Mouse (Mus musculus): Measurements from ENCODE around the gene Kri1. TPM values are rescaled to one million over a fixed set of nuclear protein-coding genes. Genes with fewer than 3 reads are reported as not detected.

The Kri1 gene
- total RNA-seq, 2 experiments from 2014 or later = 39.7 to 46.9 TPM

Other genes with a start within 250 kb of the Kri1 start
- gene Zglp1, start 220.9 kb downstream of the Kri1 start, total RNA-seq (2021) = not detected
- 1 to 10 TPM; 1.6 to 2.9 TPM for gene Gm49373, start 214.9 kb downstream of the Kri1 start, total RNA-seq (2021)
- 10 to 100 TPM; 54.0 to 65.5 TPM for gene Fdx1l, start 214.4 kb downstream of the Kri1 start, total RNA-seq (2021)
- gene Gm38431, start 196.0 kb downstream of the Kri1 start, total RNA-seq (2021) = 1 to 10 TPM; 2.2 to 2.7 TPM
- 10 to 100 TPM; 32.9 TPM for gene Raver1, start 196.0 kb downstream of the Kri1 start, total RNA-seq (2021)
- 10 to 100 TPM; 13.5 to 15.3 TPM for gene Tyk2, start 156.7 kb downstream of the Kri1 start, total RNA-seq (2021)
- gene Cdc37, start 138.0 kb downstream of the Kri1 start, total RNA-seq (2021) = 100 to 1,000 TPM; 163 TPM
- gene Pde4a, start 122.3 kb downstream of the Kri1 start, total RNA-seq (2021) = 10 to 100 TPM; 83.4 to 86.6 TPM
- gene Keap1, start 48.6 kb downstream of the Kri1 start, total RNA-seq (2021) = 10 to 100 TPM; 58.3 to 61.5 TPM
- gene S1pr5, start 39.5 kb downstream of the Kri1 start, total RNA-seq (2021) = 10 to 100 TPM; 13.5 to 14.5 TPM
- 10 to 100 TPM; 43.6 to 50.9 TPM for gene Atg4d, start 22.7 kb downstream of the Kri1 start, total RNA-seq (2021)
- gene Cdkn2d, start 3.4 kb upstream of the Kri1 start, total RNA-seq (2021) = 10 to 100 TPM; 53.7 to 56.7 TPM
- gene Ap1m2, start 24.4 kb upstream of the Kri1 start, total RNA-seq (2021) = under 1 TPM; 0.18 to 0.30 TPM
- gene Slc44a2, start 32.7 kb upstream of the Kri1 start, total RNA-seq (2021) = 10 to 100 TPM; 44.7 to 48.0 TPM
- 100 to 1,000 TPM in 1 of 2 experiments, 10 to 100 TPM in 1; 99.2 to 101 TPM for gene Ilf3, start 79.9 kb upstream of the Kri1 start, total RNA-seq (2021)
- gene Qtrt1, start 123.9 kb upstream of the Kri1 start, total RNA-seq (2021) = 10 to 100 TPM; 26.0 to 36.4 TPM
- gene Dnm2, start 136.9 kb upstream of the Kri1 start, total RNA-seq (2021) = 10 to 100 TPM; 59.8 to 59.9 TPM
- gene Tmed1, start 222.3 kb upstream of the Kri1 start, total RNA-seq (2021) = 10 to 100 TPM; 11.1 to 11.8 TPM
- gene AB124611, start 238.2 kb upstream of the Kri1 start, total RNA-seq (2021) = not detected